Mouse (Mus musculus) midbrain, postnatal 0 days (tissue): ENCODE measurements around the gene Cpxm1. TPM values are rescaled to one million over a fixed set of nuclear protein-coding genes. Genes with fewer than 3 reads are reported as not detected.

Experiments used
- ATAC-seq: fragments of 200-750 bp; cut with Nextera tagmentation; 2 replicates; pipeline ENCODE4 v1.8.0; 2017; ENCODE audit warnings: moderate number of reproducible peaks, mild to moderate bottlenecking, moderate TSS enrichment, moderate library complexity; ENCODE audit not compliant: low FRiP score
- DNase-seq: peaks from one replicate; pipeline ENCODE4 v3.0.0-alpha.2; 2015; ENCODE audit warnings: low spot score
- H3K27ac ChIP-seq: fragments of 300-500 bp; sonication (generic); 2 replicates; pipeline ENCODE4 v1.5.1; 2014; ENCODE audit warnings: low read depth, mild to moderate bottlenecking, low read length, mixed read lengths
- H3K27me3 ChIP-seq: fragments of 300-500 bp; sonication (generic); 2 replicates; pipeline ENCODE4 v1.6.1; 2014; ENCODE audit warnings: low read length, control low read depth, mixed read lengths; ENCODE audit not compliant: insufficient read depth
- H3K36me3 ChIP-seq: fragments of 300-500 bp; sonication (generic); 2 replicates; pipeline ENCODE4 v1.6.1; 2014; ENCODE audit warnings: low read length, control low read depth, mixed read lengths; ENCODE audit not compliant: insufficient read depth
- H3K4me1 ChIP-seq: fragments of 300-500 bp; sonication (generic); 2 replicates; pipeline ENCODE4 v1.6.1; 2014; ENCODE audit warnings: mild to moderate bottlenecking, control low read depth, antibody characterized with exemption, low read length, mixed read lengths; ENCODE audit not compliant: insufficient read depth
- H3K4me2 ChIP-seq: fragments of 300-500 bp; sonication (generic); 2 replicates; pipeline ENCODE4 v1.6.1; 2014; ENCODE audit warnings: low read depth, mild to moderate bottlenecking, low read length, mixed read lengths; ENCODE audit not compliant: poor library complexity, severe bottlenecking
- H3K4me3 ChIP-seq: fragments of 300-500 bp; sonication (generic); 2 replicates; pipeline ENCODE4 v1.5.1; 2014; ENCODE audit warnings: low read depth, mild to moderate bottlenecking, low read length, moderate library complexity
- H3K9ac ChIP-seq: fragments of 300-500 bp; sonication (generic); replicated peaks from 2 replicates; pipeline ENCODE4 v1.6.1; 2014; ENCODE audit warnings: mild to moderate bottlenecking, low read length, moderate library complexity, mixed read lengths; ENCODE audit not compliant: poor library complexity, severe bottlenecking
- H3K9me3 ChIP-seq: fragments of 300-500 bp; sonication (generic); 2 replicates; pipeline ENCODE4 v1.6.1; 2016; ENCODE audit warnings: low read length, control low read depth
- CTCF ChIP-seq: IDR thresholded peaks from 2 replicates; pipeline ENCODE4 v1.5.1; 2016; ENCODE audit warnings: antibody characterized with exemption, mild to moderate bottlenecking
- WGBS: fragments of 180-500 bp; shearing (Covaris S2); extraction: QIAGEN DNeasy Blood & Tissue Kit; methylation state at CpG from one replicate; pipeline ENCODE4 v1.1.7; 2014; 5-methylcytosine and 5-hydroxymethylcytosine counted together
- polyA plus RNA-seq: library from polyadenylated mRNA; unstranded; fragments of >200 nt; fragmentation: Nextera tagmentation; extraction: Ambion mirVana; gene quantifications from 2 replicates; pipeline ENCODE4 v1.2.1, GENCODE M21; 2015
- total RNA-seq: library from RNA; depleted of rRNA; stranded (reverse); fragments of >200 nt; gene quantifications from 2 replicates; pipeline ENCODE4 v1.2.3, GENCODE M21; 2014

The Cpxm1 gene
- total and polyA plus RNA-seq, 2 experiments from 2014 or later: 26.2 to 32.4 TPM

DNA sequence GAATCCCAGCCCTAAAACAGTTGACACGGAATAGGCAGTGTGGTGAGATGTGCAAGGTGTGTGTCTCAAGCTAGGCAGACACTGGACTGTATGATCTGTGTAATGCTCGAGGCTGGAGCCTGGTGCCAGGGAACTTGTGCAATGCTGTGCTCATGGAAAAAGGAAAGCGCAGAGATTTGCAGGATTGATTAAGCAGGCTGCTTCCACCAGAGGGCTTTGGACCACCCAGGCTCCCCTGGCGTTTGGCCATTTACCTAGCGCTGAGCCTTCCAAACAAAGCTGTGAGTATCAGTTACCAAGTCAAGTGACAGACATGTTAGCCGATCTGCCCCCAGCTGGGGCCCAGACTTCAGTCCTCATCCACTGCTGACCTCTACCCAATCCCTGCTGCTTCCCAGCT, 10.8 kb upstream of the Cpxm1 start:
- WGBS: 16% methylated on average over 6 of the region's 6 CpGs
- Histone ChIP-seq H3K4me3 (no peak overlapping the region), H3K9ac (no peak overlapping the region), H3K27me3 (no peaks in the 10 kb centered on the region), H3K4me2 (no peak overlapping the region), H3K36me3 (no peaks in the 10 kb centered on the region), H3K4me1 (no peaks in the 10 kb centered on the region), H3K27ac (no peak overlapping the region), H3K9me3 (no peaks in the 10 kb centered on the region)
- ATAC-seq (no peak), DNase-seq (peak; percentile 64)
- TF ChIP-seq CTCF: peak; percentile 31; the same call in 1 of the 2 replicates

DNA sequence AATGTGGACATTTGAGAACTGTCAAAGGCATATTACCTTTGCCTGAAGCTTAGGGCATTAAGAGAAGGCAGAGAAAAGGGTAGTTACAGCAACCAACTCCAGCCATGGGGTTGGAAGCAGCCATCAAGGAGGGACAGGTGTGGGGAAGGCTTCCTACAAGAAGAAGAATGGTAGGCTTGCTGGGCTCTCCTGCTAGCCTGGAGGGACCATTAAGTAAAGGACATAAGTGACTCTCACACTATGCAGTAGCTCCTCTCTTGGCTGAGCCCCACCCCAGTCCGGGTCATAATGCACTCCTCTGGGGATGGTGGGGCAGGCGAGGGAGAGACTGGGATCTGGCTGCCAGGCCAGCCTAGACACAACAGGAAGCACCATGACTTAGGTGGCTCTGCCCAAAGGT, 8.8 kb upstream of the Cpxm1 start, which contains the start of gene Tmem239:
Tmem239 (plus strand) TSS at position 301 of the 400 bp plus-strand sequence.
- Histone ChIP-seq H3K27ac (no peak within 1 kb of the TSS), H3K4me2 (no peak within 1 kb of the TSS), H3K4me3 (no peak within 1 kb of the TSS), H3K27me3 (no peaks in the 10 kb centered on the region), H3K9me3 (no peaks in the 10 kb centered on the region), H3K4me1 (no peaks in the 10 kb centered on the region), H3K36me3 (no peaks in the 10 kb centered on the region), H3K9ac (no peak within 1 kb of the TSS)
- ATAC-seq (no peak), DNase-seq (no peak)
- TF ChIP-seq CTCF: no peak
- WGBS: 80% methylated on average over 2 of the region's 2 CpGs

DNA sequence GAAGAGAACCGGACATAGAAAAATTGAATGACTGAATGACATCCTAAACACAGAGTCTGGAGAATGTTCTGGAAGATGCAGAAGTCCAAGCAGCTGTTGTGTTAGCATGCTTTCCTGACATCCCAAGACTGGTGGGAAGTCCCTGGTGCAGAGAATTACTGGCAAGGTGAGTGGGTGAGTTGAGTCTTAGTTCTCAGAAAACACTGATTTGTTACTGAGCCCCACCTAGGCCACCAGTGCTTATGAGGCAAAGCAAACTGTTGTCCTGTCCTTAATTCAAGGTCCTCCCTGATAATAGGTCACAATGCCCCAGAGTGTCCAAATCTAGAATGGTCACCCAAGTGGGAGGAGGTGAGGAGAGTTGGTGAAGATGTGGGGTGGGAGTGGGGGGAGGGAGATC, 7.6 kb upstream of the Cpxm1 start, which contains the start of the genes Gm28372 and 1700020A23Rik:
Gm28372 (plus strand) TSS at position 301 of the 400 bp plus-strand sequence.
1700020A23Rik (plus strand) TSS at position 321 of the 400 bp plus-strand sequence.
- no peaks in the 10 kb centered on the region for H3K4me1 ChIP-seq
- H3K4me2 ChIP-seq: no peak within 1 kb of the TSS
- H3K4me3 ChIP-seq: no peak within 1 kb of the TSS
- no peak within 1 kb of the TSS for H3K27ac ChIP-seq
- no peak for TF ChIP-seq CTCF
- H3K9me3 ChIP-seq: no peaks in the 10 kb centered on the region
- no peaks in the 10 kb centered on the region for H3K27me3 ChIP-seq
- WGBS: 96% methylated on average over 1 of the region's 1 CpGs
- H3K36me3 ChIP-seq: no peaks in the 10 kb centered on the region
- no peak for DNase-seq
- H3K9ac ChIP-seq: no peak within 1 kb of the TSS
- ATAC-seq: no peak

DNA sequence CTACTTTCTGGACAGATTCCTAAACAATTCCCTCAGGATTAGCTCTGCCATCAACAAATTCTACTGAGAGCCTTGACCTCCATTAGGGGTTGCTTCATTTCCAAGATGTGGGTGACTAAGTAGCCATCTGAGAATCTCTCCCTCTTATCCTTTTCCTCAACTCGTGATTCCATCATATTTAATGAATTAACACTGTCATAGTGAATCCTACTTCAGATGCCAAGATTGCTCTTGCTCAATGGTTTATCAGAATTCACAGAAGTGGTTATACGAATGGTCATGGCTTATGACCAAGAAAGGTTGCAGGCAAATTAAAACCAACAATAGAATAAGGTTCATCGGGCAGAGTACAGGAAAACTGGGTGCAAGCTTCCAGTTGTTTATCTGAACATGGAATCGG, 4.5 kb upstream of the Cpxm1 start:
- no peaks in the 10 kb centered on the region for H3K36me3 ChIP-seq
- H3K9ac ChIP-seq: no peak overlapping the region
- TF ChIP-seq CTCF: no peak
- no peaks in the 10 kb centered on the region for H3K9me3 ChIP-seq
- ATAC-seq (no peak), DNase-seq (no peak)
- 0 out of 2 replicates have a peak, but pooled peaks cover 7% of the 10 kb centered on the region for H3K4me1 ChIP-seq
- H3K27ac ChIP-seq: no peak overlapping the region
- no peak overlapping the region for H3K4me2 ChIP-seq
- H3K4me3 ChIP-seq: no peak overlapping the region
- 89% methylated on average over 4 of the region's 4 CpGs for WGBS
- H3K27me3 ChIP-seq: no peaks in the 10 kb centered on the region; the same call in 1 of the 2 replicates

DNA sequence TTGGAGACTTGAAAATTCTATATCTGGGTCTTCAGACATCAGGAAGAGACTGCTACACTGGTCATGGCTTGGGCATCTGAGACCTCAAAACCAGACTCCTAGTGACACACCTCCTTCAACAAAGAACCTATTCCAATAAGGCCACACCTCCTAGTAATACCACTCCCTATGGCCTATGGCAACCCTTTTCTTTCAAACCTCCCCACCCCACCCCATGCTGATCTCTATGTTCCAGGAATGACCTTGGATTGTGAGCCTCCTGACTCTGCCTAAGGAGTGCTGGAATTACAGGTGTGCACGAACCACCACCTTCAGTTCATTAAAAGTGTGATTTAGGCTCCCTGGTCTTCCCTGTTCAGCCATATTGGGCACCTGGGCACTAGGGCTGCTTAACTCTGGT, 2.7 kb upstream of the Cpxm1 start:
- no peak overlapping the region for H3K4me3 ChIP-seq
- TF ChIP-seq CTCF: no peak
- H3K27ac ChIP-seq: no peak overlapping the region
- no peaks in the 10 kb centered on the region for H3K9me3 ChIP-seq
- DNase-seq: no peak
- H3K4me2 ChIP-seq: no peak overlapping the region
- WGBS: 83% methylated on average over 1 of the region's 1 CpGs
- no peak overlapping the region for H3K9ac ChIP-seq
- H3K27me3 ChIP-seq: no peaks in the 10 kb centered on the region; the same call in none of the 2 replicates
- no peaks in the 10 kb centered on the region for H3K36me3 ChIP-seq
- no peak for ATAC-seq
- 0 out of 2 replicates have a peak, but pooled peaks cover 8% of the 10 kb centered on the region for H3K4me1 ChIP-seq

DNA sequence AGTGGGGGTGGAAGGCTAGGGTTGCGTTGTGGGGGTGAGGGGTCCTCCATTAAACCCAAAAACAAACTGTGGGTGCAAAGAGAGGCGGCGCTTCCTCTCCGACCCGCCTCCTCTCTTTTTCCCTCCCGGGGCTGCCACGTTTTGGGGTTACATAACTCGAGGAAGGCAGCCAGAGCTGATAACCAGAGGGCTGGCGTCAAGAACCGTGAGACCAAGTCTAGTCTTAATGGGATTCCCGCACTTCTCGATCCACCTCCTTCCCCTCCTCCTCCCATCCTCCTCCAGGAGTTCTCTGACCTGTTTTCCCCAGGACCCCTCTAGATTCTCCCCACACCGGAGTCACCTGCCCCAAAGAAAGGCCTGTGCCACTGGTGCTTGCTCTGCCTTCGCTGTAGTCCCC, 717 bp upstream of the Cpxm1 start:
- no peak for ATAC-seq

More for the DNA sequence above, 717 bp upstream of the Cpxm1 start:
- H3K27ac ChIP-seq: no peak overlapping the region
- H3K9ac ChIP-seq: no peak overlapping the region
- no peaks in the 10 kb centered on the region for H3K9me3 ChIP-seq
- H3K4me3 ChIP-seq: peak overlapping the region; percentile 49; the same call in 1 of the 2 replicates
- H3K36me3 ChIP-seq: 0 out of 2 replicates have a peak, but pooled peaks cover 5% of the 10 kb centered on the region
- 23% methylated on average over 13 of the region's 14 CpGs for WGBS
- TF ChIP-seq CTCF: no peak
- 0 out of 2 replicates have a peak, but pooled peaks cover 8% of the 10 kb centered on the region for H3K4me1 ChIP-seq
- DNase-seq: no peak
- H3K4me2 ChIP-seq: peak overlapping the region; percentile 92
- no peaks in the 10 kb centered on the region; the same call in none of the 2 replicates for H3K27me3 ChIP-seq
